Mouse (Mus musculus) liver, postnatal 0 days (tissue): Measurements from ENCODE around the gene Scgb1a1. TPM values are rescaled to one million over a fixed set of nuclear protein-coding genes. Genes with fewer than 3 reads are reported as not detected.

Source experiments
- ATAC-seq: fragments of 200-750 bp; cut with Nextera tagmentation; 2 replicates; pipeline ENCODE4 v1.8.0; 2017; ENCODE audit warnings: mild to moderate bottlenecking, moderate library complexity
- DNase-seq: peaks from one replicate; pipeline ENCODE4 v3.0.0-alpha.2; 2016
- H3K27ac ChIP-seq: fragments of 300-500 bp; sonication (generic); 2 replicates; pipeline ENCODE4 v1.5.1; 2014; ENCODE audit warnings: antibody characterized with exemption, moderate library complexity, mild to moderate bottlenecking, low read depth
- H3K27me3 ChIP-seq: fragments of 300-500 bp; sonication (generic); 2 replicates; pipeline ENCODE4 v1.6.1; 2014; ENCODE audit warnings: low read length, control low read depth, mixed read lengths; ENCODE audit not compliant: insufficient read depth
- H3K36me3 ChIP-seq: fragments of 300-500 bp; sonication (generic); replicated peaks from 2 replicates; pipeline ENCODE4 v1.6.1; 2014; ENCODE audit warnings: mild to moderate bottlenecking, control low read depth, low read length, moderate library complexity, mixed read lengths; ENCODE audit not compliant: insufficient read depth
- H3K4me1 ChIP-seq: fragments of 300-500 bp; sonication (generic); 2 replicates; pipeline ENCODE4 v1.6.1; 2014; ENCODE audit warnings: antibody characterized with exemption, mild to moderate bottlenecking, control low read depth; ENCODE audit not compliant: insufficient read depth
- H3K4me2 ChIP-seq: fragments of 300-500 bp; sonication (generic); 2 replicates; pipeline ENCODE4 v1.6.1; 2014; ENCODE audit warnings: low read depth, mild to moderate bottlenecking, low read length, moderate library complexity, mixed read lengths
- H3K4me3 ChIP-seq: fragments of 300-500 bp; sonication (generic); 2 replicates; pipeline ENCODE4 v1.5.1; 2014; ENCODE audit warnings: low read depth, low read length
- H3K9ac ChIP-seq: fragments of 300-500 bp; sonication (generic); replicated peaks from 2 replicates; pipeline ENCODE4 v1.6.1; 2014; ENCODE audit warnings: mild to moderate bottlenecking, moderate library complexity
- H3K9me3 ChIP-seq: fragments of 300-500 bp; sonication (generic); 2 replicates; pipeline ENCODE4 v1.6.1; 2016; ENCODE audit warnings: mild to moderate bottlenecking, control low read depth, low read length, mixed read lengths
- CTCF ChIP-seq: sonication (generic); IDR thresholded peaks from 2 replicates; pipeline ENCODE4 v1.5.1; 2016; ENCODE audit warnings: antibody characterized with exemption, low read depth
- EP300 ChIP-seq: IDR thresholded peaks from 2 replicates; pipeline ENCODE4 v1.6.1; 2016; ENCODE audit warnings: antibody characterized with exemption, low read depth, mild to moderate bottlenecking
- WGBS: fragments of 180-500 bp; shearing (Covaris S2); extraction: QIAGEN DNeasy Blood & Tissue Kit; methylation state at CpG from one replicate; pipeline ENCODE4 v1.1.7; 2014; ENCODE audit not compliant: insufficient replicate concordance; 5-methylcytosine and 5-hydroxymethylcytosine counted together
- polyA plus RNA-seq: library from polyadenylated mRNA; unstranded; fragments of >200 nt; fragmentation: Nextera tagmentation; extraction: Ambion mirVana; gene quantifications from 2 replicates; pipeline ENCODE4 v1.2.1, GENCODE M21; 2015

Gene Scgb1a1
- polyA plus RNA-seq, 1 experiment from 2014 or later, result 0.85 TPM

GRCm38 (mm10) chr19:9112043-9112442 is 24.3 kb upstream of the Scgb1a1 start:
- Histone ChIP-seq H3K4me2 (no peak overlapping the region), H3K27me3 (no peaks in the 10 kb centered on the region), H3K9ac (no peak overlapping the region), H3K4me3 (no peak overlapping the region), H3K4me1 (peaks cover 11% of the 10 kb centered on the region), H3K9me3 (no peaks in the 10 kb centered on the region), H3K27ac (no peak overlapping the region), H3K36me3 (peaks cover 7% of the 10 kb centered on the region; the same call in 1 of the 2 replicates)
- TF ChIP-seq EP300 (no peak), CTCF (no peak)
- no peak for ATAC-seq
- DNase-seq, result no peak
- 64% methylated on average over 8 of the region's 8 CpGs for WGBS

GRCm38 (mm10) chr19:9110182-9110869 is 22.6 kb upstream of the Scgb1a1 start:
- no peak for TF ChIP-seq EP300
- TF ChIP-seq CTCF, result peak; percentile 91
- Histone ChIP-seq H3K9ac (no peak overlapping the region), H3K27ac (no peak overlapping the region), H3K4me3 (no peak overlapping the region), H3K4me1 (peaks cover 4% of the 10 kb centered on the region), H3K4me2 (no peak overlapping the region), H3K36me3 (0 out of 2 replicates have a peak, but pooled peaks cover 7% of the 10 kb centered on the region), H3K9me3 (no peaks in the 10 kb centered on the region), H3K27me3 (no peaks in the 10 kb centered on the region)
- 50% methylated on average over 4 of the region's 4 CpGs for WGBS
- DNase-seq, result no peak
- ATAC-seq, result peak; percentile 70

- WGBS, result 76% methylated on average over 1 of the region's 1 CpGs
Observed at GRCm38 (mm10) chr19:9108536-9108935, 20.8 kb upstream of the Scgb1a1 start.

GRCm38 (mm10) chr19:9107379-9107755 is 19.6 kb upstream of the Scgb1a1 start:
- Histone ChIP-seq H3K4me2 (no peak overlapping the region), H3K9ac (no peak overlapping the region), H3K27me3 (no peaks in the 10 kb centered on the region), H3K36me3 (no peaks in the 10 kb centered on the region), H3K9me3 (no peaks in the 10 kb centered on the region), H3K27ac (no peak overlapping the region; the same call in 1 of the 2 replicates), H3K4me3 (no peak overlapping the region), H3K4me1 (peaks cover 4% of the 10 kb centered on the region)
- 60% methylated on average over 1 of the region's 1 CpGs for WGBS
- ATAC-seq (peak; percentile 66), DNase-seq (no peak)
- no peak for TF ChIP-seq CTCF
- TF ChIP-seq EP300, result no peak

More at GRCm38 (mm10) chr19:9108536-9108935, 20.8 kb upstream of the Scgb1a1 start:
- no peaks in the 10 kb centered on the region for H3K9me3 ChIP-seq
- H3K36me3 ChIP-seq, result 0 out of 2 replicates have a peak, but pooled peaks cover 5% of the 10 kb centered on the region
- H3K4me2 ChIP-seq, result no peak overlapping the region
- TF ChIP-seq CTCF (no peak), EP300 (no peak)
- no peaks in the 10 kb centered on the region for H3K27me3 ChIP-seq
- peaks cover 4% of the 10 kb centered on the region for H3K4me1 ChIP-seq
- ATAC-seq (no peak), DNase-seq (no peak)
- H3K4me3 ChIP-seq, result no peak overlapping the region
- no peak overlapping the region for H3K9ac ChIP-seq
- H3K27ac ChIP-seq, result no peak overlapping the region

- no peak for TF ChIP-seq EP300
- TF ChIP-seq CTCF, result no peak
- Histone ChIP-seq H3K4me2 (no peak overlapping the region), H3K9ac (no peak overlapping the region), H3K9me3 (no peaks in the 10 kb centered on the region), H3K27me3 (no peaks in the 10 kb centered on the region), H3K4me1 (peaks cover 4% of the 10 kb centered on the region), H3K27ac (no peak overlapping the region; the same call in 1 of the 2 replicates), H3K36me3 (no peaks in the 10 kb centered on the region), H3K4me3 (no peak overlapping the region)
- ATAC-seq (peak; percentile 61), DNase-seq (no peak)
- 37% methylated on average over 4 of the region's 4 CpGs for WGBS
Observed at GRCm38 (mm10) chr19:9106751-9107378, 19.1 kb upstream of the Scgb1a1 start.

- Histone ChIP-seq H3K9ac (no peak overlapping the region), H3K4me1 (peaks cover 4% of the 10 kb centered on the region), H3K4me2 (no peak overlapping the region), H3K4me3 (no peak overlapping the region), H3K9me3 (no peaks in the 10 kb centered on the region), H3K36me3 (no peaks in the 10 kb centered on the region), H3K27ac (no peak overlapping the region), H3K27me3 (no peaks in the 10 kb centered on the region)
- no peak for DNase-seq
- no peak for ATAC-seq
- TF ChIP-seq CTCF (no peak), EP300 (no peak)
- WGBS, result 67% methylated on average over 5 of the region's 5 CpGs
Observed at GRCm38 (mm10) chr19:9106096-9106495, 18.3 kb upstream of the Scgb1a1 start.
